Mouse (Mus musculus) embryonic facial prominence, embryonic 11.5 days (tissue): ENCODE measurements around the gene Selenoo. TPM values are rescaled to one million over a fixed set of nuclear protein-coding genes. Genes with fewer than 3 reads are reported as not detected.

Experiments used
- ATAC-seq: fragments of 200-750 bp; cut with Nextera tagmentation; replicated peaks from 2 replicates; pipeline ENCODE4 v1.8.0; 2017; ENCODE audit warnings: low read depth; ENCODE audit not compliant: insufficient number of reproducible peaks, low FRiP score, low TSS enrichment
- DNase-seq: peaks from one replicate; pipeline ENCODE4 v3.0.0-alpha.2; 2015; ENCODE audit warnings: low spot score
- H3K27ac ChIP-seq: fragments of 300-500 bp; sonication (generic); replicated peaks from 2 replicates; pipeline ENCODE4 v1.5.1; 2014; ENCODE audit warnings: mild to moderate bottlenecking, low read depth, low read length, control low read depth
- H3K27me3 ChIP-seq: fragments of 300-500 bp; sonication (generic); 2 replicates; pipeline ENCODE4 v1.6.1; 2014; ENCODE audit warnings: mild to moderate bottlenecking, low read length, moderate library complexity, mixed read lengths; ENCODE audit not compliant: control insufficient read depth, insufficient read depth
- H3K36me3 ChIP-seq: fragments of 300-500 bp; sonication (generic); replicated peaks from 2 replicates; pipeline ENCODE4 v1.6.1; 2014; ENCODE audit warnings: low read depth, mild to moderate bottlenecking, low read length, moderate library complexity, mixed read lengths; ENCODE audit not compliant: control insufficient read depth, insufficient read depth
- H3K4me1 ChIP-seq: fragments of 300-500 bp; sonication (generic); 2 replicates; pipeline ENCODE4 v1.6.1; 2014; ENCODE audit warnings: low read length, mixed read lengths; ENCODE audit not compliant: control insufficient read depth, insufficient read depth
- H3K4me2 ChIP-seq: fragments of 300-500 bp; sonication (generic); 2 replicates; pipeline ENCODE4 v1.6.1; 2014; ENCODE audit warnings: low read depth, mild to moderate bottlenecking, control low read depth, low read length, moderate library complexity
- H3K4me3 ChIP-seq: fragments of 300-500 bp; sonication (generic); 2 replicates; pipeline ENCODE4 v1.5.1; 2014; ENCODE audit warnings: low read depth, low read length, control low read depth
- H3K9ac ChIP-seq: fragments of 300-500 bp; sonication (generic); replicated peaks from 2 replicates; pipeline ENCODE4 v1.6.1; 2014; ENCODE audit warnings: mild to moderate bottlenecking, control low read depth, low read length
- H3K9me3 ChIP-seq: fragments of 300-500 bp; sonication (generic); replicated peaks from 2 replicates; pipeline ENCODE4 v1.6.1; 2016; ENCODE audit warnings: mild to moderate bottlenecking, low read length, inconsistent platforms, mixed read lengths; ENCODE audit not compliant: control insufficient read depth
- whole genome bisulfite sequencing: fragments of 180-500 bp; shearing (Covaris S2); extraction: QIAGEN DNeasy Blood & Tissue Kit; methylation state at CpG from one replicate; pipeline ENCODE4 v1.1.7; 2014; 5-methylcytosine and 5-hydroxymethylcytosine counted together
- polyA plus RNA-seq: library from polyadenylated mRNA; unstranded; fragments of >200 nt; fragmentation: Nextera tagmentation; extraction: Ambion mirVana; gene quantifications from 2 replicates; pipeline ENCODE4 v1.2.1, GENCODE M21; 2014

Gene Selenoo
- polyA plus RNA-seq, 1 experiment from 2014 or later, result 17.7 TPM

DNA sequence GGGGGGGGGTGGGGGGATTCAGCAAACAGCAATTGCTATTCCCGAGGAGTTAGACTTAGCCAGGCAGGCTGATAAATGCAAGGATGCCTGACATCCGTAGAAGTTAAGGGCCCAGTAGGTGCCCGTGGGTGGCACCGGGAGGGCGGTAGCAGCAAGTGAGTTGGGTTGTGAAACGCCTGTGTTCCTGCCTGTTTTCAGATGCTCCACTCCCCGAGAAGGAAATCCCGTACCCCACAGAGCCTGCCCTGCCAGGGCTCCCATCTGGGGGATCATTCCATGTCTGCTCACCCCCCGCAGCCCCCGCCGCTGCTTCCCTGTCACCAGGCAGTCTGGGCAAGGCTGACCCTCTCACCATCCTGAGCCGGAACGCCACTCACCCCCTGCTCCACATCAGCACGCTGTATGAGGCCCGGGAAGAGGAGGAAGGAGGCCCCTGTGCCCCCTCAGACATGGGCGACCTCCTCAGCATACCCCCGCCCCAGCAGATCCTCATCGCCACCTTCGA is 19.5 kb upstream of the Selenoo start:
- H3K9ac ChIP-seq, result no peak overlapping the region
- WGBS, result 81% methylated on average over 19 of the region's 19 CpGs
- no peaks in the 10 kb centered on the region for H3K4me1 ChIP-seq
- DNase-seq (no peak), ATAC-seq (no peak)
- H3K36me3 ChIP-seq, result no peaks in the 10 kb centered on the region
- no peak overlapping the region for H3K27ac ChIP-seq
- no peak overlapping the region for H3K4me3 ChIP-seq
- peaks cover 26% of the 10 kb centered on the region for H3K27me3 ChIP-seq
- no peak overlapping the region for H3K4me2 ChIP-seq
- H3K9me3 ChIP-seq, result no peaks in the 10 kb centered on the region

DNA sequence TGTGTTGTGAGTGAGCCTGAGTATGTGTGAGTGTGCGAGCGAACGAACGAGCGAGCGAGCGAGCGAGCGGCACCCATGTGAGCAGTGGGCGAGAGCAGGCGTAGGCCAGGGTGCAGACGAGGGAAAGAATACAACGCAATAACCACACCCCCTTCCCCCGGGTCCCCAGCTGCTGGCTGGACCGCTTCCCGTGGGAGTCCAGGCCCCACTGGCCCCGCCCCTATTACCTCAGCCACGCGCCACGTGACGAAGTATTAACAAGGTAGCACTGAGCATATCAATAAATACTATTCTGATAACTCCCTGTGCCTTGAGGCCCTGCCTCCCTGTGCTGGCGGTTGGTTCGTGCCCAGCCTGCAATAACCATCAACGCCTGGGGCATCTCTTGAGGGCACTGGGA is 18.3 kb upstream of the Selenoo start:
- Histone ChIP-seq H3K27me3 (peaks cover 26% of the 10 kb centered on the region), H3K9ac (no peak overlapping the region), H3K36me3 (no peaks in the 10 kb centered on the region), H3K4me2 (no peak overlapping the region), H3K9me3 (no peaks in the 10 kb centered on the region), H3K4me3 (no peak overlapping the region), H3K4me1 (peaks cover 7% of the 10 kb centered on the region), H3K27ac (no peak overlapping the region)
- no peak for DNase-seq
- ATAC-seq, result no peak
- 74% methylated on average over 24 of the region's 24 CpGs for WGBS

DNA sequence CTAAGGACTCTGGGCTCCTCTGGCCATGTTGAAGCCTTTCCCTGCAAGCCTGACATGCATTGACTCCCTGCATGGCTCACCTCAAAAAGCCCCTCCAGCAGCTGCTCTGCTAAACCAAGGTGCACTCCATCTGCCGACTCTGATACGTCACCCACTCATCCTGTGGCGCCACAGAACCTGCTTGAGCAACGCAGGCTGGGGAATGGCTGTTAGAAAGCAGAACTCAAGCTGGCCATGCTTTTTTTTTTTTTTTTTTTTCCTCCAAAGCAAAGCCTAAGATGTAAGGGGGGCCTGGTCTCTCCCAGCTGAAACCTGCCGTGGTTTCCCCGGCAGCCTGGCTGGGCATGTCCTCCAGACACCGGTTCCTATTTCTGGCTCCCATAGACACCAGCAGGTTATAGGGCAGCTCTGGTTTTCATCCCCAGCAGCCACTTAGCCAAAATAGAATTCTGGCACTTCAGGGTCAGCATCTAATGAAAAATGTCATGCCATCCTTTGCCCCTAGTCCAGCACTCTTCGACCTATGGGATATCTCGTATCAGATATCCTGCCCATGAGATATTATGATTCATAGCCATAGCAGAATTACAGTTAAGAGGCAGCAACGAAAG is 14.8 kb upstream of the Selenoo start:
- 78% methylated on average over 10 of the region's 10 CpGs for WGBS
- Histone ChIP-seq H3K4me1 (peaks cover 7% of the 10 kb centered on the region), H3K9ac (no peak overlapping the region)

DNA sequence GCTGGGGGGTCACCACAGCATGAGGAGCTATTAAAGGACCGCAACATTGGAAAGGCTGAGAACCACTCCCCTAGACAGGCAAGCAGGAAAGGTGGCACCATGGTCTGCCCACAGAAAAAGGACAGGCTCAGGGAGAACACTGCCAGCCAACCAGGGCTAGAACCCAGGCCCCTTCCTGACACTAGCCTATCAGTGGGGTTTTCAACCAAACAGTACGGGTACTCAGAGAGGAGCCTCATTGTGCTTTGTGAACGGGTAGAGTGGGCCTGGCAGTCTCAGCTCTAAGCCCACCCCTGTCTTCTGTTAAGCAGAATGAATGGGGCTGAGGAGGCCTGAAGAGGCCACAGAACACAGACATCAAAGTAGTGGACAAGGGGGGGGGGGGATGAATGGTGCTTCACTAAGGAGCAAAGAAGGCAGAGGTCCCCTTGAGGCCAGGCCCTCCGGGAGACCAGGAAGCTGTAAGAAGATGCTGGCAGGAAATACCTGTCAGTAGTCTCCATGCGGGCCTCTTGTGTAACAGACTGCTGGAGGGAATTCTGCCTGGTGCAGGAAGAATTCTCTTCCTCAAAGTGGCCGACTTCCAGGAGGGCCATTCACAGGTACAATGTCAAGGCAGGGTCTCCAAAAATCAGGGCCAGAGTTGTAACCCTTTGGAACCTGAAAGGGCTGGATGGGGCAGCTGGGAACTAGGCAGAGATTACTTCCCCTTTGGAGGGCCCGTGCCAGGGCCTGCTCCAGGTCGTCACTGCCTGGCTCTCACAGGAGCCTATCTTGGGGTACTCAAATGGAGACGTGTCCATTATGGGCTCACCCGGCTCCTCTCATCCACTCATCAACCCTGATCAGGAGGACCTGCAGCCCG is 14.0 kb upstream of the Selenoo start, which contains the start of gene Trabd:
Trabd (plus strand) TSS at position 512 of the 865 bp plus-strand sequence.
- WGBS, result 19% methylated on average over 11 of the region's 11 CpGs
- Histone ChIP-seq H3K9me3 (no peaks in the 10 kb centered on the region), H3K27me3 (no peaks in the 10 kb centered on the region; the same call in 1 of the 2 replicates), H3K4me1 (peaks cover 7% of the 10 kb centered on the region), H3K4me3 (peak within 1 kb of the TSS; percentile 86), H3K4me2 (peak within 1 kb of the TSS; percentile 89), H3K36me3 (no peaks in the 10 kb centered on the region), H3K27ac (peak within 1 kb of the TSS; percentile 56), H3K9ac (peak within 1 kb of the TSS; percentile 86)
- DNase-seq (no peak), ATAC-seq (no peak; the same call in none of the 2 replicates)

More for the DNA sequence above, 14.8 kb upstream of the Selenoo start:
- H3K36me3 ChIP-seq, result no peaks in the 10 kb centered on the region
- H3K4me2 ChIP-seq, result no peak overlapping the region
- H3K27ac ChIP-seq, result no peak overlapping the region
- DNase-seq (no peak), ATAC-seq (no peak)
- no peaks in the 10 kb centered on the region for H3K9me3 ChIP-seq
- H3K4me3 ChIP-seq, result no peak overlapping the region
- no peaks in the 10 kb centered on the region; the same call in 1 of the 2 replicates for H3K27me3 ChIP-seq

DNA sequence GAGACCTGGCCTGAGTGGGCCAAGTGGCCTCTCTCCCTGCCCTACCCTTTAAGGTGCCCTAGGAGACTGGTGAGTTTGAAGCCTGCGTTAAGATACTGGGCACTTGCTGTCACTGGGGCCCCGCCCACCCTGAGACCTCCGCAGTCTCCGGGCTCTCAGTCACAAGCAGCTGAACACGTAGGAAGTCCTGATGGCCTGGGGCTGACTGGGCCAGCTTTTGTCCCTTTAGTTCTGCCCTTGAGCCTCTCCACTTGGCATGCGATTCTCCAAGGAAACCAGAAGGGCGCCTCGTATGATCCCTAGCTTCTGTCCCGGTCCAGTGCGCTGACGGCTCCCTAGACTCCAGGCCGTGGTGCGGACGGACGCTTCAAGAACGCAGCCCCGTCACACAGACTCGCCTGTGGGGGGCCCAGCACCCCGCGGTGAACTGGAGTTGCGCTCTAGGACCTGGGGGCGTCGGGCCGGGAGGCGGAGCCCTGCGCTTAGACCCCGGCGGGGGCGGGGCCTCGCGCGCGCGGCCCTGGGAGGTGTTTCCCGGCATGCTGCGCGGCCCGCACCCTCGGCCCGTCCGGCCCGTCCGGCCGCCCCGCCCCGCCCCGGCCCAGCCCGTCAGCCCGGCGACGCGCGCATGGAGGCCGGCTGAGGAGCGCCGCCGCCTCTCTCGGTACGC is 13.3 kb upstream of the Selenoo start:
- H3K4me1 ChIP-seq, result peaks cover 7% of the 10 kb centered on the region
- peak; percentile 86 for ATAC-seq
- peak overlapping the region; percentile 86 for H3K4me3 ChIP-seq
- peak overlapping the region; percentile 56 for H3K27ac ChIP-seq
- peak overlapping the region; percentile 89 for H3K4me2 ChIP-seq
- DNase-seq, result peak; percentile 95
- no peaks in the 10 kb centered on the region for H3K9me3 ChIP-seq
- peak overlapping the region; percentile 86 for H3K9ac ChIP-seq
- no peaks in the 10 kb centered on the region for H3K27me3 ChIP-seq
- under 1% methylated on average over 48 of the region's 59 CpGs for WGBS
- no peaks in the 10 kb centered on the region for H3K36me3 ChIP-seq

DNA sequence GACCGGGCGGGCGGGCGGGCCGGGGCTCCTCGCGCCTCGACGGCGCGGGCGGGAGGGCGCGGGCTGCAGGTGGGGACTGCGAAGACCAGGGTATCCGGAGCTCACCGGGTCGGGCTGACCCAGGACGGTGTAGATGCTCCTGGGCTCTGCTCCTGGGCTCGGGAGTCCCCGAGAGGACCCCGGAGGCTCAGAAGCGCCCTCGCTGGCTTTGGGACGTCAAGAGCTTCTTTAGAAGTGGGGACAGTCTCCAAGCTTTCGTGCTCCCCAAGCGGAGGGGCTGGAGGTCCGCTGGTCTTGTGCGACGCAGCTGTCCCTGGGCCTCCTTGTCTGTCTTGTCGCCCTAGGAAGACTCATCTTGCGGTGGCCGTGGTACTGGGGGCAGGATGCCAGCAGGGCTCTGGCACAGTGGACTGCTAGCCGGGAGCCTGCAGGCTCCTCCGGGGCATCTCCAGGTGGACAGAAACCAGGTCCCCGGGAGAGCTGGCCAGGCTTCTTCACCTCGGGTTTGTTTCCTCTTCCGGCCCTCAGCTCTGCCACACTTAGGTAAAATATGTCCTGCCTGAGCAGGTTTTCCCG is 12.6 kb upstream of the Selenoo start:
- 0% methylated on average over 34 of the region's 39 CpGs for WGBS
- ATAC-seq (peak; percentile 53; the same call in 1 of the 2 replicates), DNase-seq (peak; percentile 40)

DNA sequence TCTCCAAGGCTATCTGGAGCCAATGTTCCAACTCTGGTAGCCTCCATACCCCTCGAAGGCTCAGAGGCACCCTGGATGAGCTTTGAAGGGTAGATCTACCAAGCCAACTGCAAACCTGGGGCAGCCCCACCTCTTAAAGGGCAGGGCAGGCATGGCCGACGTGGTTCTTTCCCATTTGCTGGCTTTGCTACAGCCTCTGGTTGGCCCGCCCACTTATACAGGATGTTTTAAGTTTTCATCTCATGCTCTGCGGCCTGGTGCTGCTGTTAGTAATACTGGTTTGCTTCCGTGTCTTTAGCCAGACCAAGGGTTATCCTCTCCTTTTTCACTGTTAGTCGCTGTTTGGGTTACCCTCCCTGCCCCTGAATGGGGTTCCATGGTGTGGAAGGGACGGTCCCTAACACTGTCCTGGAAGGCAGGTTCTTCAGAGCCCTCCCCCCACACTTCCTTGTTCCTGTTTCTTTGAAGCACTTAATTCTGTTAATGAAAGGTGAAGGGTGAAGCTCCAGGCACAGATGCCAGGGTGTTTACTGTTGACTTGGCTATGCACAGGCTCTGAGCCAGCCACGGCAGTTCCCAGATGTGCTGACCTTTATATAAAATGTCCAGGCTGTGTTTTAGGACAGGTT is 10.6 kb upstream of the Selenoo start:
- Histone ChIP-seq H3K36me3 (no peaks in the 10 kb centered on the region), H3K4me1 (peaks cover 7% of the 10 kb centered on the region), H3K4me2 (no peak overlapping the region), H3K9ac (no peak overlapping the region), H3K27me3 (no peaks in the 10 kb centered on the region), H3K27ac (no peak overlapping the region), H3K4me3 (no peak overlapping the region), H3K9me3 (no peaks in the 10 kb centered on the region)
- no peak for ATAC-seq
- DNase-seq, result no peak
- 61% methylated on average over 9 of the region's 9 CpGs for WGBS

More for the DNA sequence above, 12.6 kb upstream of the Selenoo start:
- H3K4me3 ChIP-seq, result peak overlapping the region; percentile 86
- peak overlapping the region; percentile 86 for H3K9ac ChIP-seq
- peak overlapping the region; percentile 89 for H3K4me2 ChIP-seq
- no peaks in the 10 kb centered on the region for H3K36me3 ChIP-seq
- H3K27me3 ChIP-seq, result no peaks in the 10 kb centered on the region
- peaks cover 7% of the 10 kb centered on the region for H3K4me1 ChIP-seq
- peak overlapping the region; percentile 56 for H3K27ac ChIP-seq
- H3K9me3 ChIP-seq, result no peaks in the 10 kb centered on the region
